Comparison of ENCODE assay signal across 12 mouse cellular contexts in the genomic region with DNA sequence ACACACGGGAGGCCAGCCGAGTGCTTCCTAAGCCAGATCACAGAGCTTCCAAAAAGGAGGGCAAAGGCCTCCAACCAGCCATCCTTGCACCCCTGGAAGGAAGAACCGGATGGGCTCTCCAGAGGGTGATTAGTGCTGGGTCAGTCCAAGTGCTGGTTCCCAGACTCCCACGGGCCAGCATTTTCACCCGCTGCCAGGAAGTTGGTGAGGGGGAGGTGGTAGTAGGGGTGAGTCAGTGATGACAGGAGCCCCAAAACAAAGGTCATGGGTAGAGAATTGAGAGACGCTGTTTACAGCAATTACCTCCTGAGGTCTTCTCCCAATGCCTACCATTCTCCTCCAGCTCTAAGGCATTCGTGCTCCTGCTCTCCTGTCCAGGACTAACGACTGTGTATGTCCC. TPM values are rescaled to one million over a fixed set of nuclear protein-coding genes. Genes with fewer than 3 reads are reported as not detected.
DNase-seq lines count a peak whose midpoint lies in the region; ATAC-seq and TF ChIP-seq lines count a peak whose summit lies in the region.
"Had no signal": no experiment of that assay in that cellular context is flagged by ENCODE, and none has a peak within 500 bp of the region (broad histone marks: within the 10 kb centered on the region; RNA-seq: fewer than 3 reads in every experiment).

No protein-coding gene starts in this region.

- H3K27ac ChIP-seq in liver, embryonic 12.5 days, result peak overlapping the region; percentile 33; the same call in 1 of the 2 replicates
- 0 out of 2 replicates have a peak overlapping the region, but pooled peaks have one; percentile 43 for H3K27ac ChIP-seq in CH12.LX (ENCODE audit: insufficient read depth, low read depth)
- H3K27ac ChIP-seq in bone marrow, adult 2 months (ENCODE audit: control insufficient read depth, insufficient read depth, low read depth, low read length, poor library complexity), result peak overlapping the region; percentile 32
- H3K27ac ChIP-seq in liver, postnatal 0 days (ENCODE audit: low read depth), result peak overlapping the region; percentile 97
- H3K27ac ChIP-seq in hindbrain, embryonic 12.5 days, result no peak overlapping the region

- H3K9me3 ChIP-seq in liver, embryonic 12.5 days (replicated peaks), result no peaks in the 10 kb centered on the region
- no peaks in the 10 kb centered on the region for H3K9me3 ChIP-seq in CH12.LX (replicated peaks; ENCODE audit: low read length)
- H3K9me3 ChIP-seq in liver, postnatal 0 days (ENCODE audit: low read length), result no peaks in the 10 kb centered on the region
- no peaks in the 10 kb centered on the region for H3K9me3 ChIP-seq in hindbrain, embryonic 12.5 days (replicated peaks)
- H3K9me3 ChIP-seq: embryonic facial prominence, embryonic 15.5 days; limb, embryonic 12.5 days; midbrain, embryonic 13.5 days had no signal

- dilution Hi-C loops in CH12.LX (cut with MboI; ENCODE audit: extremely low pct_ligation_motif_present, extremely low pct_unique_long_range_greater_than_20kb, low sequenced_read_pairs), result no loop called here

- H3K9ac ChIP-seq in liver, embryonic 12.5 days, result no peak overlapping the region
- H3K9ac ChIP-seq in CH12.LX (ENCODE audit: insufficient read depth, low read depth), result no peak overlapping the region
- H3K9ac ChIP-seq in liver, postnatal 0 days (replicated peaks), result no peak overlapping the region
- no peak overlapping the region for H3K9ac ChIP-seq in hindbrain, embryonic 12.5 days
- H3K9ac ChIP-seq: embryonic facial prominence, embryonic 15.5 days; limb, embryonic 12.5 days had no signal

- WGBS in liver, embryonic 12.5 days (ENCODE audit: insufficient replicate concordance), result 65% methylated on average over 8 of the region's 8 CpGs
- WGBS in bone marrow, adult 2 months, result 66% methylated on average over 8 of the region's 8 CpGs
- 67% methylated on average over 8 of the region's 8 CpGs for whole genome bisulfite sequencing in liver, postnatal 0 days (ENCODE audit: insufficient replicate concordance)
- 76% methylated on average over 8 of the region's 8 CpGs for WGBS in hindbrain, embryonic 12.5 days

- no peaks in the 10 kb centered on the region for H3K36me3 ChIP-seq in liver, embryonic 12.5 days
- H3K36me3 ChIP-seq in CH12.LX (replicated peaks in 1 of 2; ENCODE audit: control insufficient read depth in 1 of 2, insufficient read depth in 1 of 2, low read length in 1 of 2), result peaks cover 0 to 5% of the 10 kb centered on the region in 2 experiments
- H3K36me3 ChIP-seq in liver, postnatal 0 days (replicated peaks; ENCODE audit: insufficient read depth, low read length), result no peaks in the 10 kb centered on the region
- H3K36me3 ChIP-seq in hindbrain, embryonic 12.5 days, result no peaks in the 10 kb centered on the region
- H3K36me3 ChIP-seq: embryonic facial prominence, embryonic 15.5 days; limb, embryonic 12.5 days; midbrain, embryonic 13.5 days had no signal

- TF ChIP-seq POLR2A in CH12.LX (IDR thresholded peaks at IDR 0.05; ENCODE audit: low read depth, low read length), result no peak
- TF ChIP-seq POLR2A in bone marrow, adult 2 months (IDR thresholded peaks at IDR 0.05; ENCODE audit: borderline replicate concordance, control insufficient read depth, low read depth, low read length), result no peak

- peaks cover 45% of the 10 kb centered on the region for H3K27me3 ChIP-seq in liver, embryonic 12.5 days (replicated peaks)
- H3K27me3 ChIP-seq in CH12.LX (replicated peaks), result peaks cover 8% of the 10 kb centered on the region
- no peaks in the 10 kb centered on the region for H3K27me3 ChIP-seq in liver, postnatal 0 days (ENCODE audit: insufficient read depth, low read length)
- peaks cover 20% of the 10 kb centered on the region for H3K27me3 ChIP-seq in hindbrain, embryonic 12.5 days
- H3K27me3 ChIP-seq: embryonic facial prominence, embryonic 15.5 days had no signal

- no peak for ATAC-seq in liver, embryonic 12.5 days
- no peak for ATAC-seq in liver, postnatal 0 days
- no peak for ATAC-seq in hindbrain, embryonic 12.5 days (ENCODE audit: low FRiP score)

- peaks cover 51% of the 10 kb centered on the region for H3K4me1 ChIP-seq in liver, embryonic 12.5 days
- peaks cover 24 to 63% of the 10 kb centered on the region in 2 experiments for H3K4me1 ChIP-seq in CH12.LX (ENCODE audit: control insufficient read depth in 1 of 2, insufficient read depth in 2 of 2)
- peaks cover 10% of the 10 kb centered on the region for H3K4me1 ChIP-seq in bone marrow, adult 2 months (ENCODE audit: control insufficient read depth, insufficient read depth, low read length)
- peaks cover 35% of the 10 kb centered on the region for H3K4me1 ChIP-seq in liver, postnatal 0 days (ENCODE audit: insufficient read depth)
- H3K4me1 ChIP-seq in hindbrain, embryonic 12.5 days, result peaks cover 12% of the 10 kb centered on the region

- in situ Hi-C loops in CH12.LX (cut with MboI; ENCODE audit: low pct_ligation_motif_present, low pct_unique_long_range_greater_than_20kb, low sequenced_read_pairs), result no loop called here

- TF ChIP-seq RAD21 in CH12.LX (IDR thresholded peaks at IDR 0.05; ENCODE audit: low read depth, low read length), result no peak

- H3K4me3 ChIP-seq in liver, embryonic 12.5 days, result no peak overlapping the region
- no peak overlapping the region for H3K4me3 ChIP-seq in CH12.LX (replicated peaks in 1 of 3; ENCODE audit: low read depth in 2 of 3, low read length in 2 of 3, poor library complexity in 1 of 3)
- no peak overlapping the region for H3K4me3 ChIP-seq in bone marrow, adult 2 months (replicated peaks; ENCODE audit: control insufficient read depth, low read depth, low read length)
- no peak overlapping the region for H3K4me3 ChIP-seq in liver, postnatal 0 days (ENCODE audit: low read depth, low read length)
- no peak overlapping the region for H3K4me3 ChIP-seq in hindbrain, embryonic 12.5 days
- H3K4me3 ChIP-seq: embryonic facial prominence, embryonic 15.5 days; limb, embryonic 12.5 days had no signal

- TF ChIP-seq CTCF in CH12.LX (conservative IDR thresholded peaks at IDR 0.05 in 1 of 2, IDR thresholded peaks at IDR 0.05 in 1 of 2; ENCODE audit: low read depth in 2 of 2, low read length in 2 of 2), result no peak
- no peak for TF ChIP-seq CTCF in bone marrow, adult 2 months (IDR thresholded peaks at IDR 0.05; ENCODE audit: control insufficient read depth, insufficient read depth, low read length)
- no peak for TF ChIP-seq CTCF in liver, postnatal 0 days (IDR thresholded peaks at IDR 0.05; ENCODE audit: low read depth)

- no peaks in the 10 kb centered on the region for H3K79me2 ChIP-seq in CH12.LX (replicated peaks; ENCODE audit: control insufficient read depth, extremely low read depth, insufficient read depth, poor library complexity, severe bottlenecking)

- DNase-seq in liver (no peak), CH12.LX (ENCODE audit: extremely low read depth) (no peak)
- DNase-seq in liver, postnatal 0 days, result no peak
- DNase-seq in left cerebral cortex, adult 11 months (ENCODE audit: low spot score), result no peak

- TF ChIP-seq EP300 in CH12.LX (IDR thresholded peaks at IDR 0.05; ENCODE audit: low read length), result no peak
- no peak for TF ChIP-seq EP300 in liver, postnatal 0 days (IDR thresholded peaks at IDR 0.05; ENCODE audit: low read depth)

- H3K4me2 ChIP-seq in liver, embryonic 12.5 days, result no peak overlapping the region
- H3K4me2 ChIP-seq in CH12.LX (ENCODE audit: insufficient read depth, low read depth, poor library complexity, severe bottlenecking), result no peak overlapping the region
- H3K4me2 ChIP-seq in liver, postnatal 0 days (ENCODE audit: low read depth, low read length), result no peak overlapping the region
- H3K4me2 ChIP-seq in hindbrain, embryonic 12.5 days (replicated peaks), result no peak overlapping the region

RNA-seq across cellular contexts. Expression of a gene that starts 1.3 kb away (rescaled TPM):
- polyA plus RNA-seq in liver, embryonic 12.5 days (2016; fragmentation: Nextera tagmentation; extraction: Ambion mirVana), result 12.8 and 13.2 TPM in 2 replicates
- total RNA-seq in CH12.LX (2012; rRNA removed), result 35.0 and 53.4 TPM in 2 replicates
- total RNA-seq in CH12.LX (2014; rRNA removed), result 61.5 and 76.4 TPM in 2 replicates
- 35.1 and 36.8 TPM in 2 replicates for polyA plus RNA-seq in CH12.LX (2012; ENCODE audit: insufficient read length, low read depth)
- 31.7 and 54.7 TPM in 2 replicates for polyA plus RNA-seq in bone marrow, adult 2 months (2011; ENCODE audit: insufficient read depth, insufficient read length, low replicate concordance, missing spikeins)
- polyA plus RNA-seq in liver, postnatal 0 days (2015; fragmentation: Nextera tagmentation; extraction: Ambion mirVana), result 28.5 and 31.1 TPM in 2 replicates
- polyA plus RNA-seq in hindbrain, embryonic 12.5 days (2016; fragmentation: Nextera tagmentation; extraction: Ambion mirVana), result 16.2 and 17.2 TPM in 2 replicates

RNA-seq across cellular contexts. Expression of a gene that starts 16.3 kb away (rescaled TPM):
- not detected in 2 replicates for polyA plus RNA-seq in liver, embryonic 12.5 days (2016; fragmentation: Nextera tagmentation; extraction: Ambion mirVana)
- total RNA-seq in CH12.LX (2012; rRNA removed) (not detected in 2 replicates), CH12.LX (2014; rRNA removed) (not detected in 2 replicates)
- polyA plus RNA-seq in CH12.LX (2012; ENCODE audit: insufficient read length, low read depth), result not detected in 2 replicates
- polyA plus RNA-seq in bone marrow, adult 2 months (2011; ENCODE audit: insufficient read depth, insufficient read length, low replicate concordance, missing spikeins), result not detected in 2 replicates
- not detected in 2 replicates for polyA plus RNA-seq in liver, postnatal 0 days (2015; fragmentation: Nextera tagmentation; extraction: Ambion mirVana)
- not detected in 2 replicates for polyA plus RNA-seq in hindbrain, embryonic 12.5 days (2016; fragmentation: Nextera tagmentation; extraction: Ambion mirVana)
- total RNA-seq: heart, postnatal 10 days had no signal
- polyA plus RNA-seq: brain, embryonic 14.5 days; embryonic facial prominence, embryonic 15.5 days; limb, embryonic 12.5 days; midbrain, embryonic 13.5 days had no signal

RNA-seq across cellular contexts. Expression of a gene that starts 16.4 kb away (rescaled TPM):
- 0.73 and 1.3 TPM in 2 replicates for polyA plus RNA-seq in liver, embryonic 12.5 days (2016; fragmentation: Nextera tagmentation; extraction: Ambion mirVana)
- total RNA-seq in CH12.LX (2012; rRNA removed) (0.29 and 1.0 TPM in 2 replicates), CH12.LX (2014; rRNA removed) (0.28 TPM in 1 of 2 replicates, not detected in the other)
- 0.09 TPM in 1 of 2 replicates, not detected in the other for polyA plus RNA-seq in CH12.LX (2012; ENCODE audit: insufficient read length, low read depth)
- 10.3 and 25.4 TPM in 2 replicates for polyA plus RNA-seq in bone marrow, adult 2 months (2011; ENCODE audit: insufficient read depth, insufficient read length, low replicate concordance, missing spikeins)
- polyA plus RNA-seq in liver, postnatal 0 days (2015; fragmentation: Nextera tagmentation; extraction: Ambion mirVana), result 0.91 and 1.1 TPM in 2 replicates
- polyA plus RNA-seq in hindbrain, embryonic 12.5 days (2016; fragmentation: Nextera tagmentation; extraction: Ambion mirVana), result 2.1 and 2.8 TPM in 2 replicates

RNA-seq across cellular contexts. Expression of a gene that starts 29.0 kb away (rescaled TPM):
- 26.5 and 26.8 TPM in 2 replicates for polyA plus RNA-seq in liver, embryonic 12.5 days (2016; fragmentation: Nextera tagmentation; extraction: Ambion mirVana)
- total RNA-seq in CH12.LX (2012; rRNA removed) (20.5 and 22.4 TPM in 2 replicates), CH12.LX (2014; rRNA removed) (11.5 and 14.3 TPM in 2 replicates)
- polyA plus RNA-seq in CH12.LX (2012; ENCODE audit: insufficient read length, low read depth), result 20.0 and 21.7 TPM in 2 replicates
- polyA plus RNA-seq in bone marrow, adult 2 months (2011; ENCODE audit: insufficient read depth, insufficient read length, low replicate concordance, missing spikeins), result 24.2 and 39.8 TPM in 2 replicates
- polyA plus RNA-seq in liver, postnatal 0 days (2015; fragmentation: Nextera tagmentation; extraction: Ambion mirVana), result 8.0 and 9.0 TPM in 2 replicates
- polyA plus RNA-seq in hindbrain, embryonic 12.5 days (2016; fragmentation: Nextera tagmentation; extraction: Ambion mirVana), result 30.5 and 31.2 TPM in 2 replicates

RNA-seq across cellular contexts. Expression of a gene that starts 38.5 kb away (rescaled TPM):
- 572 and 577 TPM in 2 replicates for polyA plus RNA-seq in liver, embryonic 12.5 days (2016; fragmentation: Nextera tagmentation; extraction: Ambion mirVana)
- total RNA-seq in CH12.LX (2012; rRNA removed) (502 and 585 TPM in 2 replicates), CH12.LX (2014; rRNA removed) (635 and 651 TPM in 2 replicates)
- polyA plus RNA-seq in CH12.LX (2012; ENCODE audit: insufficient read length, low read depth), result 383 and 389 TPM in 2 replicates
- polyA plus RNA-seq in bone marrow, adult 2 months (2011; ENCODE audit: insufficient read depth, insufficient read length, low replicate concordance, missing spikeins), result 121 and 204 TPM in 2 replicates
- polyA plus RNA-seq in liver, postnatal 0 days (2015; fragmentation: Nextera tagmentation; extraction: Ambion mirVana), result 269 and 284 TPM in 2 replicates
- 662 and 684 TPM in 2 replicates for polyA plus RNA-seq in hindbrain, embryonic 12.5 days (2016; fragmentation: Nextera tagmentation; extraction: Ambion mirVana)
